Mouse (Mus musculus) myocyte (in vitro differentiated cells): ENCODE results near the gene Adgra1.

Experiments used
- MYOD1 ChIP-seq, 3 experiments: IDR thresholded peaks; one replicate each; pipeline ENCODE4 v1.6.1; 2011; ENCODE audit warnings: control low read depth in 2 of 3, low read depth in 2 of 3, mild to moderate bottlenecking in 2 of 3, moderate library complexity in 1 of 3; ENCODE audit not compliant: insufficient read length in 2 of 3, control insufficient read depth in 1 of 3
- MYOG ChIP-seq, 3 experiments: IDR thresholded peaks; one replicate each; pipeline ENCODE4 v1.6.1; 2011; ENCODE audit warnings: control low read depth in 2 of 3, low read depth in 2 of 3, mild to moderate bottlenecking in 2 of 3; ENCODE audit not compliant: insufficient read length in 2 of 3, control insufficient read depth in 1 of 3, insufficient read depth in 1 of 3
- POLR2A ChIP-seq: IDR thresholded peaks from one replicate; pipeline ENCODE4 v1.6.1; 2011; ENCODE audit warnings: low read depth, mild to moderate bottlenecking, control low read depth, moderate library complexity; ENCODE audit not compliant: insufficient read length
- REST ChIP-seq: IDR thresholded peaks from one replicate; pipeline ENCODE4 v1.6.1; 2011; ENCODE audit warnings: mild to moderate bottlenecking, control low read depth, moderate library complexity; ENCODE audit not compliant: insufficient read depth, insufficient read length

GRCm38 (mm10) chr7:139878621-139879020, 44.6 kb downstream of the Adgra1 start:
- TF ChIP-seq MYOD1 (IDR thresholded peaks at IDR 0.05; ENCODE audit: control insufficient read depth in 1 of 3, insufficient read length in 2 of 3, low read depth in 2 of 3) (no peak), MYOG (IDR thresholded peaks at IDR 0.05; ENCODE audit: control insufficient read depth in 1 of 3, insufficient read depth in 1 of 3, insufficient read length in 2 of 3, low read depth in 2 of 3) (no peak), POLR2A (no peak), REST (no peak)
